Mouse (Mus musculus): ENCODE results near the gene Acp2.

DNA sequence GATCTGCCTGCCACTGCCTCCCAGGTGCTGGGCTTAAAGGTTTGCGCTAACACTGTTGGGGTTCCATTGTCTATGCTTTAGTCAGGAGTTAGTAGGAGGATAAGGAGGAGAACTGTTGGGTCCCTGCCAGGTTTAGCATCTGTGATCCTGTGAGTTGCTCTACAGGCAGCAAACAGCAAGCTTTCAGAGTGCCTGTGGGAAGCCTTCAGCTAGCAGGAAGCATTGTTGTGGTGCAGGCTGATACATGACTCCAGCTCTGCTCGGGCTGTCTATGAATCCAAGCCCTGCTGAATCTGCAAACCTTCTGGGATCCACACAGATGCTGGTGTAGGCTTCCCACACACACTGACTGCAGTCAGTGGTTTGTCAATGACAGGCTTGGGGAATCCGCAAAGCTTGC, 40.7 kb downstream of the Acp2 start:
- TF ChIP-seq CTCF (IDR thresholded peaks at IDR 0.05; ENCODE audit: low read depth, low read length): no peak
- no peak for TF ChIP-seq GATA1 (IDR thresholded peaks at IDR 0.05; ENCODE audit: borderline replicate concordance, low read length)
